Mouse (Mus musculus) left cerebral cortex, adult 9 months (tissue): ENCODE measurements at regions not wholly inside any gene's neighbourhood (a gene's known extent, or its start where the extent isn't known, plus 50 kb on each side); places are given as distances from the start of the nearest gene placed in this dataset.

Experiments
- DNase-seq, 2 experiments: peaks; one replicate each; pipeline ENCODE4 v3.0.0; 2022; ENCODE audit warnings: low spot score in 2 of 2

DNA sequence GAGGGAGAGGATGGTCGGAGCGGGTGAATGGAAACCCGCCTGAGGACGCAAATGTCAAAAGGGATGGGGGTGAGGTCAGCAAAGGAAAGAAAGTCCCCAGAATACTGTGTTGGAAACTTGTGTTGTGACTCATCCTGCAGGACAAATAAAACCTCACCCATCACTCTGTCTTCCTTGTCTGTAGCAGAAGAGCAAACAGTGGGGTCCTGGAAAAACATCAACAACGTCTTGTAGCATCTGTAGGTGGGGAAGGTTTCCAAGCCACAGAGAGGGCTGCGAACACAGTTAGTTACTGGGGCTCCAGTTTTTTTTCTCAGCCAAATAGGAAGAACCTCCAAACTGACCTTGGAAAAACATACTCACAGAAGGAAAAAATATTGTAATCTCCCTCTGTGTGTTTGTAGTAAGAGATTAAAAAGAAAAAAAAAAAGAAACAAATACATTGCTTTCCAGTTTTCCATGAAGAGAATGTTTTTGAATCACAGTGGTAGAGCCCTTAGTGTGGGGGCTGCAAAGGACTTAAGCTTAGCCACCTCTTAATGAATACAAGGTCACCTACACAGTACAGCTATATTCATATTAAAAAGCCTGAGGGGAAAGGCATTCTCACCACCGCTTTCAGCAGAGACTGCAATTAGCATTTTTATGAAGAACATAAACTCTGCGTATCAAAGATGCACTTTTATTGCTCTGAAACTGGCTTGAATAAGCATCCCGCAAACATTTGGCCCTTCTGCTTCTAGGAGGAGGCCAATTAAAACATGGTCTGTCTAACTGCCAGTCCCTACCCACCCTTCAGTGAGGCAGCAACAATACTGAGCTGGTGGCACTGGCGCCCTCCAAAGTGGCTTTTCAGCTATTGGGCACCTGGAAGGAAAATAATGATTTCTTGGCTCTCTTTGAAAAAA, 198.6 kb upstream of the Tprg start:
- DNase-seq: no peak

GRCm38 (mm10) chr16:25088649-25089019, 198.0 kb upstream of the Tprg start:
- no peak for DNase-seq

GRCm38 (mm10) chr16:25104165-25104564, 182.5 kb upstream of the Tprg start:
- DNase-seq: no peak

GRCm38 (mm10) chr16:25104603-25105002, 182.0 kb upstream of the Tprg start:
- DNase-seq: peak; percentile 3 to 70

GRCm38 (mm10) chr16:25140164-25140563, 146.5 kb upstream of the Tprg start:
- peak in 1 of 2 experiments; percentile 0 for DNase-seq

DNA sequence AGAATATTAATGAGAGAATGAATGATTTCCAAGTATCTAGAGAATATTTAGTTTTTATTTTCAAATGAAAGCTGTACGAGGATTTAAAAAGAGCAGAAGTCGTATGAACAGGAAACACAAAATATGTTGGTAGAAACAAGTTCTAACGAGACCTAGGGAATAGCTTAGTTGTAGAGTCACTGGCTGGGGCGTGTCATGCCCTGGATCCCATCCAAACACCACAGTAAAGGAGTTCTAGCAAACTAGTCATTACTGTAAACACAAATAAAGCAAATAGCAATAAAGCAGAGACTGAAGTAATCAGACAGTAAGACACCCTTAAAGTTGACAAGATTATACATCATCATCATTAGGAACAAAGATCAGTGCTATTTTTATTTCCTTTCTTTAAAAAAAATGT, 139.1 kb upstream of the Tprg start:
- no peak for DNase-seq

DNA sequence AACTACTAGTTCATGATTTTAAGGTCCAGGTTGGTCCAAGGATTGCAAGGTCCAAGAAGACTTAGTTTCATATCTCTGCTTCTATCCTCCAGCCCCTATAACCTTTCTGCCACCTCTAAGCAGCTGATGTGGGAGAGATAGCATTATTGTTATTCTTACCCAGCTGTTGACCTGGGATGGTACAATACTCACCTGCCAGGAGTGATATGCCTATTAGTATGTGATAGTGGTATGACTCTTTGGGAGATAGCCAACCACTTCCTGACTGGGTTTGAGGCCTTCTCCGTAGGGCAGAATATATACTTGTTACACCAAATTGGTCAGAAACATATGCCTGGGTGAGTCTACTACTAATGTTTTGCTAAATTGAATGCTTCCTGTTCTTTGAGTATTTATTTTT, 137.4 kb upstream of the Tprg start:
- no peak for DNase-seq

DNA sequence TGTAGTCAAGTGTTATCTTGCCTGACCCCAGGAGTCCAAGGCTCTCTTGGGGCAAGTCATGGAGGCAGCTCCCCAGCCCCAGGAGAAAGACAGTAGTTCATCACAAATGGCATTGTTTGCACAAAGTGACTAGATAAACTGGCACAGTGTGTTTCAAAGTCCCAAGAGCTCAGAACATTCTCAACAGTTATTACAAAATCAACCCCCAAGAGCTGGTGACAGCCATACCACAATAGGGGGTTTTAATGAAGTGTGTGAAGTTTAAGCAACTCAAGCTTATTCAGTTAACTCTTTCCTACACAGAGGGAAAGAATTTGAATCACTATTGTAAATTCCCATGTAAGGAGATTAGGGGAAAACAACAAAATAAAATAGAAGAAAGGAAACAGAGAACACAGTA, 109.7 kb upstream of the Tprg start:
- no peak for DNase-seq

GRCm38 (mm10) chr16:25178055-25178454, 108.6 kb upstream of the Tprg start:
- DNase-seq: no peak

- no peak for DNase-seq
These were observed 104.7 kb upstream of the Tprg start for GRCm38 (mm10) chr16:25181939-25182338.

DNA sequence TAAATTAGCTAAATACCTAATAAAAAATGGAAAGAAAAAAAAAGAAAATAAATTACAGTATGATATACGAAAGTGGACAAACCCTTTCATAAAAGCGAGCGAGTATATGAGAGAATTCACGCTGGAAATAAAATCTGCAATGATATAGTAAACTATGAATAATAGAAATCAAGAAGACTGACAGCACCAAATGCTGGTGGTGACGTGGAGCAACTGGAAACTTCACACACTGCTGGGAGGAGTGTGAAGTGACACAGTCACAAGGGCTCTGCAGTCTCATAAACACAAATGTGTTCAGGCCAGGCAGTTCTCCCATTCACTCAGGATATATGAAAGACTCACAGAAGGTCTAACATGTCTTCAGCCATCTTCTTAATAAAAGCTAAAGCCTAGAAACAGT, 89.5 kb upstream of the Tprg start:
- no peak for DNase-seq

- no peak for DNase-seq
These were observed 87.8 kb upstream of the Tprg start for GRCm38 (mm10) chr16:25198844-25199243.

DNA sequence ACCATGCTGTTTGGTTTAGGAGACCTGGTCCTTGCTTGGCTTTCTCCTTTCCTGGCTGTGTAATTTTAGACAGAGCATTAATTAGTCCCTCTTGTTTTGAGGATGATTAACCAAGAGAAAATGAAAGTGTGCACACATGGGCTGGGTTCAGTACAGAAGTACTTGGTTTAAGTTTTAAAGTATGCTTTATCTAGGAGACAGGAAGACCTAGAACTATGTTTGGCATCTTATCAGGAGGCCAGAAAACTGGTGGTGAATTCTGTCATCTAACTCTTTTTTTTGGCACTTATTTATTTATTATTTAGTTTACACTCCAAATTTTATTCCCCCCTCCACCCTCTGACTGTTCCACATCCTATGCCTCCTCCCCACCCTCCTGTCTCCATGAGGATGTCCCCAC, 86.6 kb upstream of the Tprg start:
- DNase-seq: no peak

GRCm38 (mm10) chr16:25201094-25201770, 85.4 kb upstream of the Tprg start:
- DNase-seq: no peak

GRCm38 (mm10) chr16:25213250-25213649, 73.4 kb upstream of the Tprg start:
- DNase-seq: no peak

DNA sequence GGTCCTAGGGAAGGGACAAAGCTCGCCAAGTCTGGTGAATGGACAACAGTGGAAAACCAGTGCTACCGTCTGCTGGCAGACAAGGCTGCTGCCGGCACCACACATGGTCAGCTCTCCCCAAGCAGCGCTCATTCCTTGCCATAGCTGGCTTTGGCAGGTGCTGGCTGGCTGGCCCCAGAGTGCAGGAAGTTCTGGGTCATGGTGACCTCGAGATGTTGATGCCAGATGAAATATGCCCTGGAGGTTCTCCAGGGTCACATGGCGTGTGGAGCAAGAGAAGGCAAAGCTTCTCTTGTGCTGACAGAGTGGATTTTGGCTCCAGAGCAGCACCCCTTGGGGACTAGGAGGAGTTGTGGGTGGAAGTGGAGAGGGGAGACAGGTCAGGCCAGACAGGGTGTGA, 66.1 kb upstream of the Tprg start:
- DNase-seq: no peak

DNA sequence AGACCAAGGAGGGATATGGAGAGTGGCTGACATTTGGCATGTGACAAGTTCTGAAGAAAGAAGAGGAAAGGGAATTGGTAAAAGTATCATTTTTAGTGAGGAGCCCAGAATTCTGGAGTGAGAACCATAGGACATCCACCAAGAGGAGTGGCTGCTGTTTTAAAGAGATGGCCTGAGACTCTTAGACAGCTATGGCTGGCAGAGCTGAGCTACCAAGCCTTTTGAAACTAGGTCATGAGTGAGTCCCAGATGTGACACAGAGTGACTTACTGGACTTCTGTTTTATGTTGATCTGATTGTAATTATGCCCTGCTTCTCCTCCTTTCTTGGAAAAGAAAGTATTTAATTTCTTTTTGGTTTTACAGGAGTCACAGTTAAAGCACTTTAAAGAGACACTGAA, 61.8 kb upstream of the Tprg start:
- no peak for DNase-seq
